ENCODE assay signal across 9 mouse cellular contexts in the genomic region with DNA sequence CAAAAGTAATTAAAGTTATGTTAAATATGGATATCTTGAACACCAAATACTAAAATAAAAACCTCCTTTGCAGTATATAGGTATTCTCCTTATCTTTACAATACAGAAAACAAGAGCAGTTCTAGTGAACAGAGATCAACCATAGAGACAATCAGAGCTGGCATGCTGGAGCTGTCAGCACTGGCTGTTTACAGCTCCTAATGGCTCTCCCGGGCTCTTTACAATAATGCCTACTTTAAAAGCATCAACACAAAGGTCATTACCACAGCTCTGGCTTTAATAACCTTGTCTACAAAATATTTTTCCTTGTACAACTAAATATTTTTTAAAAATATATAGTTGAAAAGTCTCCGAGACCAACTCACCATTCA. TPM values are rescaled to one million over a fixed set of nuclear protein-coding genes. Genes with fewer than 3 reads are reported as not detected.
DNase-seq lines count a peak whose midpoint lies in the region; ATAC-seq and TF ChIP-seq lines count a peak whose summit lies in the region.
"Had no signal": no experiment of that assay in that cellular context is flagged by ENCODE, and none has a peak within 500 bp of the region (broad histone marks: within the 10 kb centered on the region; RNA-seq: fewer than 3 reads in every experiment).

No protein-coding gene starts in this region.

- no peak for DNase-seq in heart, adult 8-10 months (ENCODE audit: low spot score)
- DNase-seq in forebrain, embryonic 10.5 days (ENCODE audit: extremely low spot score, low spot score) = no peak
- peak; percentile 69 for DNase-seq in midbrain, postnatal 0 days (ENCODE audit: low spot score)
- no peak for DNase-seq in right cerebral cortex, postnatal 4 days
- no peak for DNase-seq in MN1 (ENCODE audit: low spot score)

- peak overlapping the region; percentile 40 for H3K4me3 ChIP-seq in heart, embryonic 13.5 days
- H3K4me3 ChIP-seq in forebrain, embryonic 10.5 days = peak overlapping the region; percentile 41
- peak overlapping the region; percentile 43 for H3K4me3 ChIP-seq in hindbrain, embryonic 16.5 days (ENCODE audit: low read length)
- H3K4me3 ChIP-seq in midbrain, postnatal 0 days (ENCODE audit: low read depth, low read length) = peak overlapping the region; percentile 49

- ATAC-seq in heart, embryonic 13.5 days (ENCODE audit: extremely low read depth, insufficient number of reproducible peaks, low FRiP score, low TSS enrichment) = no peak
- ATAC-seq in hindbrain, embryonic 16.5 days = no peak
- peak; percentile 38; the same call in 1 of the 2 replicates for ATAC-seq in midbrain, postnatal 0 days (ENCODE audit: low FRiP score)
- no peak for ATAC-seq in activated CD4-positive, CD25-positive, alpha-beta regulatory T cell, adult 4 months

- H3K4me1 ChIP-seq in heart, embryonic 13.5 days = peaks cover 53% of the 10 kb centered on the region
- H3K4me1 ChIP-seq in forebrain, embryonic 10.5 days = peaks cover 38% of the 10 kb centered on the region
- H3K4me1 ChIP-seq in hindbrain, embryonic 16.5 days (ENCODE audit: control insufficient read depth, insufficient read depth, low read depth, low read length) = peaks cover 15% of the 10 kb centered on the region
- H3K4me1 ChIP-seq in midbrain, postnatal 0 days (ENCODE audit: insufficient read depth, low read length) = peaks cover 25% of the 10 kb centered on the region

- WGBS in heart, embryonic 13.5 days = 24% methylated on average over 2 of the region's 2 CpGs
- WGBS in forebrain, embryonic 10.5 days = 21% methylated on average over 2 of the region's 2 CpGs
- 5% methylated on average over 2 of the region's 2 CpGs for WGBS in hindbrain, embryonic 16.5 days
- WGBS in midbrain, postnatal 0 days = 7% methylated on average over 2 of the region's 2 CpGs

- peak overlapping the region; percentile 34; the same call in 1 of the 2 replicates for H3K9ac ChIP-seq in heart, embryonic 13.5 days
- H3K9ac ChIP-seq in hindbrain, embryonic 16.5 days (ENCODE audit: low read depth, low read length) = peak overlapping the region; percentile 24
- peak overlapping the region; percentile 75 for H3K9ac ChIP-seq in midbrain, postnatal 0 days (replicated peaks; ENCODE audit: low read length, poor library complexity, severe bottlenecking)

- H3K9me3 ChIP-seq in heart, embryonic 13.5 days = no peaks in the 10 kb centered on the region
- no peaks in the 10 kb centered on the region for H3K9me3 ChIP-seq in forebrain, embryonic 10.5 days
- no peaks in the 10 kb centered on the region for H3K9me3 ChIP-seq in hindbrain, embryonic 16.5 days (ENCODE audit: control insufficient read depth, low read length)
- H3K9me3 ChIP-seq in midbrain, postnatal 0 days (ENCODE audit: low read length) = no peaks in the 10 kb centered on the region

- peak overlapping the region; percentile 51 for H3K27ac ChIP-seq in heart, embryonic 13.5 days (replicated peaks)
- 0 out of 2 replicates have a peak overlapping the region, but pooled peaks have one; percentile 30 for H3K27ac ChIP-seq in forebrain, embryonic 10.5 days
- peak overlapping the region; percentile 88 for H3K27ac ChIP-seq in hindbrain, embryonic 16.5 days (ENCODE audit: low read depth, low read length)
- H3K27ac ChIP-seq in midbrain, postnatal 0 days (ENCODE audit: low read depth, low read length) = peak overlapping the region; percentile 94

- TF ChIP-seq CTCF in midbrain, postnatal 0 days (IDR thresholded peaks at IDR 0.05) = no peak

- H3K27me3 ChIP-seq in heart, embryonic 13.5 days (replicated peaks) = no peaks in the 10 kb centered on the region
- no peaks in the 10 kb centered on the region for H3K27me3 ChIP-seq in forebrain, embryonic 10.5 days (ENCODE audit: poor library complexity, severe bottlenecking)
- no peaks in the 10 kb centered on the region for H3K27me3 ChIP-seq in hindbrain, embryonic 16.5 days (replicated peaks; ENCODE audit: control insufficient read depth, insufficient read depth, low read length)
- H3K27me3 ChIP-seq in midbrain, postnatal 0 days (ENCODE audit: insufficient read depth, low read length) = no peaks in the 10 kb centered on the region
- H3K27me3 ChIP-seq: CH12.LX had no signal

- H3K4me2 ChIP-seq in heart, embryonic 13.5 days = peak overlapping the region; percentile 66
- H3K4me2 ChIP-seq in hindbrain, embryonic 16.5 days (ENCODE audit: low read length) = peak overlapping the region; percentile 53
- peak overlapping the region; percentile 56 for H3K4me2 ChIP-seq in midbrain, postnatal 0 days (ENCODE audit: low read depth, low read length, poor library complexity, severe bottlenecking)

- no peaks in the 10 kb centered on the region for H3K36me3 ChIP-seq in heart, embryonic 13.5 days
- peaks cover 9% of the 10 kb centered on the region for H3K36me3 ChIP-seq in forebrain, embryonic 10.5 days (replicated peaks)
- no peaks in the 10 kb centered on the region for H3K36me3 ChIP-seq in hindbrain, embryonic 16.5 days (ENCODE audit: control insufficient read depth, insufficient read depth, low read length)
- H3K36me3 ChIP-seq in midbrain, postnatal 0 days (ENCODE audit: insufficient read depth, low read length) = no peaks in the 10 kb centered on the region

RNA-seq across cellular contexts. Expression of a gene that starts 43.2 kb away (rescaled TPM):
- polyA plus RNA-seq in heart, embryonic 13.5 days (2015; fragmentation: Nextera tagmentation; extraction: Ambion mirVana) = 45.1 and 45.2 TPM in 2 replicates
- 10 to 100 TPM; 55.5 to 64.9 (median 61.1) TPM for total RNA-seq in heart, adult 8-10 months (2022)
- 54.7 and 57.3 TPM in 2 replicates for polyA plus RNA-seq in forebrain, embryonic 10.5 days (2016; fragmentation: Nextera tagmentation; extraction: Ambion mirVana)
- 199 and 204 TPM in 2 replicates for polyA plus RNA-seq in hindbrain, embryonic 16.5 days (2015; fragmentation: Nextera tagmentation; extraction: Ambion mirVana)
- 311 and 350 TPM in 2 replicates for total RNA-seq in midbrain, postnatal 0 days (2014; rRNA removed)
- polyA plus RNA-seq in midbrain, postnatal 0 days (2015; fragmentation: Nextera tagmentation; extraction: Ambion mirVana) = 220 and 221 TPM in 2 replicates
- polyA plus RNA-seq in activated CD4-positive, CD25-positive, alpha-beta regulatory T cell, adult 4 months (2017; shearing (Covaris generic)) = 100 to 1,000 TPM; 127 to 144 TPM

Comparison
In these comparisons a context has a peak if more than half of its experiments do, and no peak if none do; other contexts are left out.
1. H3K27ac ChIP-seq: peak in every context shown above with its lines; median percentile 94 in midbrain, postnatal 0 days; 88 in hindbrain, embryonic 16.5 days; 51 in heart, embryonic 13.5 days; 30 in forebrain, embryonic 10.5 days.
2. H3K9ac ChIP-seq: peak in every context shown above with its lines; median percentile 75 in midbrain, postnatal 0 days; 34 in heart, embryonic 13.5 days; 24 in hindbrain, embryonic 16.5 days.